Mouse (Mus musculus) lung, embryonic 15.5 days (tissue): ENCODE data around the gene Robo2. TPM values are rescaled to one million over a fixed set of nuclear protein-coding genes. Genes with fewer than 3 reads are reported as not detected.
A peak's percentile ranks its signal among the peaks of the same experiment; 100 is the strongest.

Experiments used
- ATAC-seq: fragments of 200-750 bp; cut with Nextera tagmentation; 2 replicates; pipeline ENCODE4 v1.8.0; 2017; ENCODE audit warnings: moderate number of reproducible peaks, borderline replicate concordance; ENCODE audit not compliant: low FRiP score, low TSS enrichment; ENCODE audit errors: extremely low read depth
- H3K27ac ChIP-seq: fragments of 300-500 bp; sonication (generic); 2 replicates; pipeline ENCODE4 v1.5.1; 2015; ENCODE audit warnings: moderate library complexity, mild to moderate bottlenecking, inconsistent platforms
- H3K27me3 ChIP-seq: fragments of 300-500 bp; sonication (generic); 2 replicates; pipeline ENCODE4 v1.6.1; 2015; ENCODE audit warnings: inconsistent platforms
- H3K36me3 ChIP-seq: fragments of 300-500 bp; sonication (generic); 2 replicates; pipeline ENCODE4 v1.6.1; 2015; ENCODE audit warnings: inconsistent platforms
- H3K4me1 ChIP-seq: fragments of 300-500 bp; sonication (generic); 2 replicates; pipeline ENCODE4 v1.6.1; 2015; ENCODE audit warnings: inconsistent platforms
- H3K4me2 ChIP-seq: fragments of 300-500 bp; sonication (generic); 2 replicates; pipeline ENCODE4 v1.6.1; 2015; ENCODE audit warnings: inconsistent platforms, mild to moderate bottlenecking, moderate library complexity
- H3K4me3 ChIP-seq: fragments of 300-500 bp; sonication (generic); 2 replicates; pipeline ENCODE4 v1.5.1; 2015; ENCODE audit warnings: mild to moderate bottlenecking, inconsistent platforms
- H3K9ac ChIP-seq: fragments of 300-500 bp; sonication (generic); 2 replicates; pipeline ENCODE4 v1.6.1; 2015; ENCODE audit warnings: inconsistent platforms
- H3K9me3 ChIP-seq: fragments of 300-500 bp; sonication (generic); 2 replicates; pipeline ENCODE4 v1.6.1; 2016; ENCODE audit warnings: inconsistent platforms
- WGBS: fragments of 180-500 bp; shearing (Covaris S2); methylation state at CpG from one replicate; pipeline ENCODE4 v1.1.7; 2015; 5-methylcytosine and 5-hydroxymethylcytosine counted together
- polyA plus RNA-seq: library from polyadenylated mRNA; unstranded; fragments of >200 nt; fragmentation: Nextera tagmentation; extraction: Ambion mirVana; gene quantifications from 2 replicates; pipeline ENCODE4 v1.2.1, GENCODE M21; 2015

The Robo2 gene
- polyA plus RNA-seq, 1 experiment from 2014 or later: 38.8 TPM

- Histone ChIP-seq H3K9ac (no peak overlapping the region), H3K36me3 (no peaks in the 10 kb centered on the region), H3K9me3 (no peaks in the 10 kb centered on the region), H3K4me1 (no peaks in the 10 kb centered on the region), H3K27ac (no peak overlapping the region), H3K4me2 (no peak overlapping the region), H3K4me3 (no peak overlapping the region), H3K27me3 (no peaks in the 10 kb centered on the region)
- no peak for ATAC-seq
- WGBS: 91% methylated on average over 11 of the region's 11 CpGs
Observed at GRCm38 (mm10) chr16:73896856-73897255, 514.8 kb downstream of the Robo2 start.

GRCm38 (mm10) chr16:73881911-73882310 is 529.7 kb downstream of the Robo2 start:
- H3K9ac ChIP-seq: no peak overlapping the region
- H3K36me3 ChIP-seq: no peaks in the 10 kb centered on the region
- no peaks in the 10 kb centered on the region for H3K9me3 ChIP-seq
- ATAC-seq: no peak
- H3K4me1 ChIP-seq: no peaks in the 10 kb centered on the region
- H3K4me2 ChIP-seq: no peak overlapping the region
- H3K4me3 ChIP-seq: no peak overlapping the region
- no peak overlapping the region for H3K27ac ChIP-seq
- H3K27me3 ChIP-seq: no peaks in the 10 kb centered on the region
- WGBS: 84% methylated on average over 1 of the region's 1 CpGs

DNA sequence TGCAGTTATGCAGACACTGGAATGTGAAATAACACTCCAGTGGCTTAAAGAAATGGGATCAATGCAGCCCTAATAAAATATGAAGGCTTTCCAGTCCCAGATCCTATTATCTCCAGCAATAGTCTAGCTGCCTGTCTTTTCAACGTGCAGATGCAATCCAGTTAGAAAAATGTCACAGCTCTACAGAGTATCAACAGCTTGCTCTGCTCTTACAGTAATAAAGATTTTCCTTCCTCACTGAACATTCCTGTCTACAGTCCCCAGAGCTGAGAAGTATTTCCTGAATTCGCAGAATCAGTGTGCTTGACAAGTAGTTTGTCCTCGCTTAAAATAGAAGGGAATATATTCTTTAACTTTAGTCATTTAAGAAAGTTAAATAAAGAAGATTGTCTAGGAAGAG is 533.7 kb downstream of the Robo2 start:
- H3K27me3 ChIP-seq: no peaks in the 10 kb centered on the region
- no peak overlapping the region for H3K4me3 ChIP-seq
- no peak overlapping the region for H3K4me2 ChIP-seq
- H3K36me3 ChIP-seq: no peaks in the 10 kb centered on the region
- no peak overlapping the region for H3K27ac ChIP-seq
- ATAC-seq: no peak
- WGBS: 47% methylated on average over 3 of the region's 3 CpGs
- H3K4me1 ChIP-seq: no peaks in the 10 kb centered on the region
- no peaks in the 10 kb centered on the region for H3K9me3 ChIP-seq
- H3K9ac ChIP-seq: no peak overlapping the region

DNA sequence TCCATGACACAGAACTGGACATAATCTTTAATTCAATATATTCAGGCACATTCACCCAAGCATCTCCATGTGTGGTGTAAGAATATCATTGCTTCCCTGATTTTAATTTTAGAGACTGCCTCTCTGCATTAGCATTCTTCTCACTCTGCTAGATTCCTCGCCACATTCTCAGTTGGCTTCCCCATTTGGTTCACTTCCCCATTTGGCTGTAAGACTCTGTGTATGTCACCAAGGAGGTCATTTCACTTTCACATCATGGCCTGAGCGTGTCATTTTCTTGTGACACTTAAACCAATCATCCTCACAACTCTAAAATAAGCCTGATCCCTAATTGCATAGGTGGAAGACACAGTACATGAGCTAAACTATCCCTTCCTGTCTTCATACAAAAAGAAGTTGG is 536.6 kb downstream of the Robo2 start:
- H3K36me3 ChIP-seq: no peaks in the 10 kb centered on the region
- H3K9ac ChIP-seq: no peak overlapping the region
- no peak overlapping the region for H3K4me2 ChIP-seq
- H3K9me3 ChIP-seq: no peaks in the 10 kb centered on the region
- no peak for ATAC-seq
- no peak overlapping the region for H3K27ac ChIP-seq
- 66% methylated on average over 2 of the region's 2 CpGs for WGBS
- H3K4me3 ChIP-seq: no peak overlapping the region
- no peaks in the 10 kb centered on the region for H3K27me3 ChIP-seq
- no peaks in the 10 kb centered on the region for H3K4me1 ChIP-seq

GRCm38 (mm10) chr16:73873828-73874558 is 537.6 kb downstream of the Robo2 start:
- no peaks in the 10 kb centered on the region for H3K9me3 ChIP-seq
- H3K9ac ChIP-seq: no peak overlapping the region
- no peak overlapping the region for H3K27ac ChIP-seq
- no peak overlapping the region for H3K4me3 ChIP-seq
- H3K27me3 ChIP-seq: no peaks in the 10 kb centered on the region
- peaks cover 7% of the 10 kb centered on the region; the same call in 1 of the 2 replicates for H3K4me1 ChIP-seq
- no peak overlapping the region for H3K4me2 ChIP-seq
- no peaks in the 10 kb centered on the region for H3K36me3 ChIP-seq
- no peak for ATAC-seq
- WGBS: 68% methylated on average over 5 of the region's 5 CpGs

DNA sequence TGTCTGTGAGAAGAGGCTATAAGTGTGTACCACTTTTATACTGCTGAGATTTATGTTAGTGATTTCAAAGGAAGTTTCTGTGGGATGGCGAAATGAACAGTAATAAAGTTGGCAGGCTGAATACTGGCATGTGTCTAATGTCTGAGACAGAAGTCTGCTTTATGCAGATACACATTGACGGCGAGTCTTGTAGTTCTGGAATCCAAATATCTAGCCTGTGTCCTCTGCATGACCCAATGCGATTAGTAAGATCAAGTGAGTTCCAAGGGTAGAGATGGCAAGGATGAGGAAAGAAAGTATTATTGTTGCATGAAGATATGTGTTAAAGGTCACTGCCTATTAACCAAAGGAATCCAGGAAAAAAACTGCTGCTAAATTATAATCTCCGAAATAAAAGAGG is 541.3 kb downstream of the Robo2 start:
- no peak overlapping the region for H3K9ac ChIP-seq
- no peak overlapping the region for H3K4me2 ChIP-seq
- H3K36me3 ChIP-seq: no peaks in the 10 kb centered on the region
- H3K4me1 ChIP-seq: peaks cover 7% of the 10 kb centered on the region; the same call in 1 of the 2 replicates
- ATAC-seq: peak; percentile 49; the same call in 1 of the 2 replicates
- H3K4me3 ChIP-seq: no peak overlapping the region
- no peaks in the 10 kb centered on the region for H3K9me3 ChIP-seq
- WGBS: 38% methylated on average over 5 of the region's 5 CpGs
- no peak overlapping the region for H3K27ac ChIP-seq
- H3K27me3 ChIP-seq: no peaks in the 10 kb centered on the region

DNA sequence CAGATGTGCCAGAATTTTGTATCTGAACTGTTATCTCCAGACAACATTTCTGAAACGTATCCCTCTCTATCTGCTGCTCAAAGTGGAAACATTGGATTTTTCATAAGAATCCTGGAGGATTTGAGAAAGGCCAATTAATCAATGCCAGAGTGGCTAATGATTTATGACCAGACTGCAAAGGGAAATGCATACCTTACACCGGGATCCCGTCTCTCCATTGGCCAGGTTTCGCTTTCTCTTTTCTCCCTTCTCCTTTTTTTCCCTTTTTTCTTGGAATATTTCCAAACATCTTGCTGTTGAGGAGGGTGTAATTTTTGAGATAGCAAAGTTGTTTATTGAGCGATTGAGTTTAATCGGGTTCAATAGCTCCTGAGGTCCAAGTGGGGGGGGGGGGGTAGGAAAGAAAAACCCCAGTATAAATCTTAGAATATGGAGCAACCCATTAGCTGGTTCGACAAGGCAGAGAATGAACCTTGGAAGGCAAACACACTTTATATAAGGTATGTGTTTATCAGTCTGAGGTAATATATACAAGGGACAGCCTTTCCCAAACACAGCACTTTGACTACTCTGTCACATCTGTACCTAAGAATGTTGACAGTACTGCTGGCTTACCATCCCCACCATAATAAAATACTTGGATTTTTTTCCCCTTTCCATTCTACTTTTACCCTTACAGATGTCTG is 542.0 kb downstream of the Robo2 start:
- H3K4me1 ChIP-seq: peaks cover 7% of the 10 kb centered on the region; the same call in 1 of the 2 replicates
- WGBS: 19% methylated on average over 7 of the region's 7 CpGs

GRCm38 (mm10) chr16:73864625-73865024 is 547.0 kb downstream of the Robo2 start:
- H3K4me2 ChIP-seq: no peak overlapping the region
- ATAC-seq: no peak
- H3K27me3 ChIP-seq: no peaks in the 10 kb centered on the region
- no peaks in the 10 kb centered on the region for H3K9me3 ChIP-seq
- no peak overlapping the region for H3K4me3 ChIP-seq
- H3K27ac ChIP-seq: no peak overlapping the region
- H3K9ac ChIP-seq: no peak overlapping the region
- no peaks in the 10 kb centered on the region for H3K36me3 ChIP-seq
- 38% methylated on average over 9 of the region's 9 CpGs for WGBS
- peaks cover 5% of the 10 kb centered on the region; the same call in 1 of the 2 replicates for H3K4me1 ChIP-seq

More for the DNA sequence above, 542.0 kb downstream of the Robo2 start:
- no peak; the same call in 1 of the 2 replicates for ATAC-seq
- H3K36me3 ChIP-seq: no peaks in the 10 kb centered on the region
- peak overlapping the region; percentile 20; the same call in 1 of the 2 replicates for H3K4me2 ChIP-seq
- H3K27ac ChIP-seq: no peak overlapping the region
- H3K4me3 ChIP-seq: no peak overlapping the region
- no peak overlapping the region for H3K9ac ChIP-seq
- no peaks in the 10 kb centered on the region for H3K9me3 ChIP-seq
- no peaks in the 10 kb centered on the region for H3K27me3 ChIP-seq

GRCm38 (mm10) chr16:73863748-73864147 is 547.9 kb downstream of the Robo2 start:
- ATAC-seq: no peak
- no peak overlapping the region for H3K9ac ChIP-seq
- no peaks in the 10 kb centered on the region for H3K36me3 ChIP-seq
- 12% methylated on average over 3 of the region's 3 CpGs for WGBS
- no peak overlapping the region for H3K27ac ChIP-seq
- H3K9me3 ChIP-seq: no peaks in the 10 kb centered on the region
- no peaks in the 10 kb centered on the region for H3K4me1 ChIP-seq
- no peak overlapping the region for H3K4me3 ChIP-seq
- H3K4me2 ChIP-seq: no peak overlapping the region
- H3K27me3 ChIP-seq: no peaks in the 10 kb centered on the region

GRCm38 (mm10) chr16:73858717-73859116 is 552.9 kb downstream of the Robo2 start:
- no peak for ATAC-seq
- Histone ChIP-seq H3K27ac (no peak overlapping the region), H3K27me3 (no peaks in the 10 kb centered on the region), H3K4me3 (no peak overlapping the region), H3K9ac (no peak overlapping the region), H3K9me3 (no peaks in the 10 kb centered on the region), H3K4me2 (no peak overlapping the region), H3K4me1 (no peaks in the 10 kb centered on the region), H3K36me3 (no peaks in the 10 kb centered on the region)
- 62% methylated on average over 2 of the region's 2 CpGs for WGBS

GRCm38 (mm10) chr16:73855821-73856220 is 555.8 kb downstream of the Robo2 start:
- WGBS: 85% methylated on average over 3 of the region's 3 CpGs
- H3K4me1 ChIP-seq: no peaks in the 10 kb centered on the region
- no peaks in the 10 kb centered on the region for H3K27me3 ChIP-seq

More at GRCm38 (mm10) chr16:73855821-73856220, 555.8 kb downstream of the Robo2 start:
- ATAC-seq: no peak
- Histone ChIP-seq H3K9ac (no peak overlapping the region), H3K9me3 (no peaks in the 10 kb centered on the region), H3K4me2 (no peak overlapping the region), H3K27ac (no peak overlapping the region), H3K36me3 (no peaks in the 10 kb centered on the region), H3K4me3 (no peak overlapping the region)
